Mouse (Mus musculus): Measurements from ENCODE around the gene Tcf7l1.
A peak's percentile ranks its signal among the peaks of the same experiment; 100 is the strongest.

Gene Tcf7l1

DNA sequence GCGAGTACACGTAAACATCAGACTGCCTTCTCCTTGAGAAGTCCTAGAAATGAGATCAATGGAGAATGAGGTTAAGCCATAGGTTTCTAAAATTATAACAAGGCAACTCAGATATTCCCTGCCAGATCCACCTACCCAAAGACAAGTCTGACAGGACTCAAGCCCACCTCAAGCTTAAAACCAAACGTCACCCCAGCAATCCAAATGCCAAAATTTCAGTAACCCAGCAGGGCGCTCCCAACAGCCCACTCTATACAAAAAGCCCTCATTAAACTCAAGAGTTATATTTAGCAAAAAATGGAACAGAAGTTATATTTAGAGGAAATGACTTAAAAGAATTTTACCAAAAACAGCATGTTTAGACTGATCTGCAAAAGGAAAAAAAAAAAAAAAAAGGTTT, 5.3 kb downstream of the Tcf7l1 start:
- DNase-seq: no peak

DNA sequence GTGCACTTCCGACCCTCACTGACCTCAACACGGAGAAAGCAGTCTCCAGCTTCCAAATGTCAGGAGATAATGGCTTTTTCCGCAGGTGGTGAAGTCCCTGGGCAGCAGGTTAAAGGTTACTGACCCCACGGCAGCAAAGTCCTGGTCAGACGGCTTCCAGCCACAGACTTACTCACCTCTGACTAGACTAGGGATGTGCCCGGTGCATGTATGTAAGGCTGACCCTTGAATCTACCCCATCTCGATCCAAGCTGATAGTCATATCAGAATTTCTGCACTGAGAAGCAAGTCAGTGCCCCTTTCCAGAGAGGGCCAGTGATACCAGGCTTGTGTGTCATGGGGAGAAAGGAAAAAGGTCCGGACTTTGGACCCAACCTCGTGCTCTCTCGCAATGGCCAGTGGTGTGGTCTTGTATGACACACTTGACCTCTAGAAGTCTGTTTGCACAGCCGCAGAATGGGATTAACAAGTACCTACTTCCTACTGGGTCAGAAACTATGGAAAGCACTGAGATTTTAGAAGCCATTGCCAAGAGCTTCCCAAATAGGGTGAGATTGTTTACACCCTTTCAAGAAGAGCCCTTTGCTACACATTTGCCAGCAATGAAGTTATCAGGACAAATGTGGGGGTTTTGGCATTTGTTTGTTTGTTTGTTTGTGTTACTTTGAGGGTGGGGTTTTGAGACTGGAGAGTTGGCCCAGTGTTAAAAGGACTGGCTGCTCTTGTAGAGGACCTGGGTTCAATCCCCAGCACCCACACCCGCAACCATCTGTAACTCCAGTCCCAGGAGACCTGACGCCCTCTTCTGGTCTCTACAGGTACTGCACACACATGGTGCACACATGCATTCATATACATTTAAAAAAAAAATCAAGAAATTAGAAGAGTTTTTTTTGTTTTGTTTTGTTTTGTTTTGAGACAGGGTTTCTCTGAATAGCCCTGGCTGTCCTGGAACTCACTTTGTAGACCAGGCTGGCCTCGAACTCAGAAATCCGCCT, 10.0 kb downstream of the Tcf7l1 start:
- no peak for DNase-seq

DNA sequence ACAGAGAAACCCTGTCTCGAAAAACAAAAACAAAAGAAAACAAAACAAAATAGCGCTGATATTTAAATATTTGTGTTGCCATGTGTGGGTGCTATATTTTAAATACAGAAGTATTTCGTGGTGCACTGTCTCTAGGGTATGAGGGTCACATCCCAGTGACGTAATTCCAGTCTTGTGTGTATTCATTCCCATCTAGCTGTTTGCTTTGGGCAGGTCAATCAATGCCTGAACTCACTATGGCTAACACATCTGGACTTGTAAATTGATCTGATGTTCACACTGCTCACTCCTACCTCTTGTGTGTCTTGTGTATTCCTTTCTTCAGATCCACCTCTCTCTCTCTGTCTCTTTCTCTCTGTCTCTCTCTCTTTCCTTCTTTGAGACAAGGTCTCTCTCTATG, 11.8 kb downstream of the Tcf7l1 start:
- no peak for DNase-seq

DNA sequence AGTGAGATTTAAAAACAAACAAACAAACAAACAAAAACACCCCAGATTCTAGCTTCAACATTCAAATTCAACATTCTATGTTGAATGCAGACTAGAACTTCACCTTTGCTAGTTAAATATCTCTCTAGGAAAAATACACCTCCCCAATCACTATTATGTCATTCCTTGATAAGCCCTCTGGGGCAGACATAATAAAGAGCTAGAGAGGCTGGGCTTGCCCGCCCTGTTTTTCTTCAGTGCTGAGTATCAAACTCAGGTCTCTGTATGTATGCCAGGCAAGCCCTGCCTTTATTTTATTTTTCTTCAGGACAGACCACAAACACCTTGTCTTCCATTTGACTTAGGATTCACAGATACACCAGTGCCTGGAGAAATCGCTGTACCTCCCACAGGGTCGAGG, 14.8 kb downstream of the Tcf7l1 start:
- no peak for DNase-seq

DNA sequence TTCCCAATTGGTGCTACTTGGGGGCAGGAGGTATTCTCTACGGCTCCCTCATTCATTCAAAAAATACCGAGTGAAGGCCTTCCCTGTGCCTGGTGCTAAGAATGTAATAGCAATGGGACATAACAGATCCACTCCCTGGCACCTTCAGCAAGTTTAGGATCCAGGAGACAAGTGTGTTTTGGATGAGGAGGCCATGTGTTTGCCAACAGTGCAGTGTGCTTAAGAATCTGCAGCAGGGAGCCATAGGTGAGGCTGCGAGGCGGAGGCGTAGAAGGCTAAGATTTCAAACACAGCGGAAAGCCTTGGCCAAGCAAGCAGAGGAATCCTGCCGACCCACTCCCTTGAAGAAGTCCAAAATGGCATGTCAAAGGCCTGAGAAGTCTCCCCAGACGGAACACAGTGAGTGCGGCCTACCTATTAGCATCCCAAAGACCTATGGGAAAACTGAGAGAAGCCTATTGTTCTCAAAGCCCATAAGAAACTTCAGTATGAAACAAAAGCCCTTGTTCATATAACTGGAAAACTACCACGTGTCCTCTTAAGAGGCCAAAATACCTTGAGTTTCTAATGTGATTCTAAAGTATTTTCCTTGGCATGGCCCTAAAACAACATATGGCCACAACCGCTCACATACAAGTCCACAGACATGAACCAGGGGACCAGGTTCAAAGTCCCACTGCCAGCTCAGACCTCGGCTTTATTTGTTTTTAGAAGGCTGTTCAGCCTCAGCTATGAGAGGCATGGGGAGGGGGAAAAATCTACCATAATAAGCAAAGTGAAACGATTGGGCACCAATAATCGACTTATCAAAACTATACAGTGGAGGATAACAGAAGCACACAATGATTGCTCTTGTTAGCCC, 18.9 kb downstream of the Tcf7l1 start:
- DNase-seq: no peak

DNA sequence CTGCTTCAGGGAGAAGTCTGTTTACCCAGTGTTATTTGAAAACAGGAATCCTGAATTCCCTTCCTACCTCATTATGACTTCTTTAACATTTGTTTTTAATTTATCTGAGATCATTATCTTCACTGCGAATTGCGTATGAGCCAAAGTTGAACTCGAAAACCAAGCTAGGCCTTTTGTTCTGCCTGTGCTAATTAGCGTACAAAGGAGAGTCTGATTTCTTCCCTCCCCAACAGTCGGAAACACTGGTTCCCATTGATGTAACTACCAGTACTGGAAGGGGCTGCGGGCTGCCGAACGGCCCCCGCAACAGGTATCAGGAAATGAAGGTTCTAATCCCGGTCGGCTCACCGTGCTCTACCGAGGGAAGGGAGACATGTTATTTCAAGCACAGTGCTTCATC, 19.7 kb downstream of the Tcf7l1 start:
- no peak for DNase-seq

DNA sequence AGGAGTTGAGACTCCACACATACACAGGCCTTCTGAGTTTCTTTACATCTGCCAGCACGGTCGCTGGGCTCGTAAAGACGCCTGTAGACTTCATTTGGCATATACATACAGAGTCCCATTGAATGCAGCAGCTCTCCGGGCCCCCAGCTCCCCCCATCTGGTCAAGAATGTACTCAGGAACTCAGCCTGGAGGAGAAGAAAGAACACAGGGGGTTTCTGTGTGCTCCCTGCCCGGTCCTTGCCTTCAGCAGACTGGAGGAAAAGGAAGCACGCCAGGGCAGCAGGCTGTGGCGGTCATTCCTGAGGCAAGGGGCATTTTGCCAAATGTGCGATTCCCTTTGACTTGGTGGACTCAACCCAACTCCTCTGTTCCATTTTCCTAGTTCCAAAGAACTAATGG, 20.2 kb downstream of the Tcf7l1 start:
- no peak for DNase-seq

DNA sequence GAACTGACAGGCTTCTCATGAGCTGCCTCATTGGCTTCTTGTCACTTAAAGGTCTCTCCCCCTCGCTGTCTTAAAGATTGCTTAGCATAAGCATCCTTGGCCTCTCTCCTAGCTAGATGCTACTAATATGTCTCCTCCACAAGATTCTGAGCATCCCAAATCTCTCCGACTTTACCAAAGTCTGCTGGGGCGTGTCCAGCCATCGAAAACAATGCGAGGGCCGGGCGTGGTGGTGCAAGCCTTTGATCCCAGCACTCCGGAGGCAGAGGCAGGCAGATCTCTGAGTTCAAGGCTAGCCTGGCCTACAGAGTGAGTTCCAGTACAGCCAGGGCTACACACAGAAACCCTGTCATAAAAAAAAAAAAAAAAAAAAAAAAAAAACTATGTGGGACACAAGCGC, 21.0 kb downstream of the Tcf7l1 start:
- no peak for DNase-seq

DNA sequence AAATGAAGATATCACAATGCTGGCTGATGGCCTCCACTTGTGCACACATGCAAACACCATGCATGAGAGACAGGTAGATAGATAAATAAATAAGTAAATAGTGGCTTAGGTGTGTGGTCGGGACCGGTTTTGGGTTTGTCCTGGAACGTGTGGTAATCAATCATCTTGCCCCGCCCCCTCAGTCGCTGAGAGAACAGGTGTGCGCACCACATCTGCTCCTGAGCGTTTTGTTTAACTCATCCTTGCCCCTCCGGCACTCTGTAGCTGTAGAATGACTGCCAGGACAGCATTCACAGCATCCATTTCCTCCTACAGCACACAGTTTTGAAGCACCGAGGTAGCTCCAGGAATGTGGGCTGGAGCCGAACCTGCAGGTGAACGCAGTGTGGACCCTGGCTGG, 25.4 kb downstream of the Tcf7l1 start:
- no peak for DNase-seq

DNA sequence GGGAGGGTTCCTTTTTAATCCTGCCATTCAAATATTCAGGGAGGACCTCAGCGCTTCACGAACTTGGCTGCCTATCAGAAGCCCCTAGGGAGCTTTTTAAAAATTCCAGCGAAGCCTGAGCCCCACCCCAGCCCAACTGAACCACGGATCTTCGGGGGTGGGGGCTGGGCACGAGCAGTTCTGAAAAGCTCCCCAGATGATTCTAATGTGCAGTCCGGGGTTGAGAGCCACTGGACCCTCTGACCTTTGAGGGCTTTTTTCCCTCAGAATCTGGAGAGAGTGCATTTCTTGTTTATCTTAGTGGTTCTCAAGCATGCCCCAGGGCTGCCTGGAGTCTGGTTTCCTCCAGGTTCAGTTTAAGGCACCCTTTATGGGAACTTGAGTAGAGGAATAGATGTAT, 27.4 kb downstream of the Tcf7l1 start:
- DNase-seq: peak; percentile 59

DNA sequence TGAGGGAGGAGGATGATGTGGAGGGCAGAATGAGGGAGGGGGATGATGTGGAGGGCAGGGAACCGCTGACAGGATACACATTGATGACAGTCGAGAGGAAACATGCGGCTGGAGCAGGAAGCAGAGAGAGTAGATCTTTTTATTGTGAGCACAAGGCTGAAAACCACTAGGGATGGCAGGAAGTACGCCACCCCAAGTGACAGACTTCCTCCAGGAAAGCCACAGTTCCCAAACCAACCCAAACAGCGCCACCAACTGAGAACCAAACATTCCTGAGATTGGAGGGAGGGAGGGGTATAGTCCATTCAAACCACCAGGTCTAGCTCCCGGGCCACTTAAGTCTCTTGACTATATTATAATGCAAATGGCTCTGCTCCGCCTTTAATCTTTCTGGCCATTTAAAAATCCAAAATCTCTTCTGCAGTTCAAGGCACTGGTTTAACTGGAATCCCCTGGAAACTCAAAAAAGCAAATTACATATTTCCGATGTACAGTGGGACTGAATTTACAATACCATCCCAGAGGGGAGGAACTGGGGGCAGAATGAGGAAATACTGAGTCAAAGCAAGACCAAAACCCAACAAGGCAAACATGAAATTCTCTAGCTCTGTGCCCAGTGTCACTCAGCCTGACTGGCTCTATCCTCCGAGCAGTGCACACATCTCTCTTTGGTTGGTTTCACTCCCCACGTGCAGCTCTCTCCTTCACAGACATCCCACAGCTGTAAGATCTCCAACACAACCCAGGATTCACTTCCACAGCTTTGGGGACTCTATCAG, 30.6 kb downstream of the Tcf7l1 start:
- DNase-seq: no peak

DNA sequence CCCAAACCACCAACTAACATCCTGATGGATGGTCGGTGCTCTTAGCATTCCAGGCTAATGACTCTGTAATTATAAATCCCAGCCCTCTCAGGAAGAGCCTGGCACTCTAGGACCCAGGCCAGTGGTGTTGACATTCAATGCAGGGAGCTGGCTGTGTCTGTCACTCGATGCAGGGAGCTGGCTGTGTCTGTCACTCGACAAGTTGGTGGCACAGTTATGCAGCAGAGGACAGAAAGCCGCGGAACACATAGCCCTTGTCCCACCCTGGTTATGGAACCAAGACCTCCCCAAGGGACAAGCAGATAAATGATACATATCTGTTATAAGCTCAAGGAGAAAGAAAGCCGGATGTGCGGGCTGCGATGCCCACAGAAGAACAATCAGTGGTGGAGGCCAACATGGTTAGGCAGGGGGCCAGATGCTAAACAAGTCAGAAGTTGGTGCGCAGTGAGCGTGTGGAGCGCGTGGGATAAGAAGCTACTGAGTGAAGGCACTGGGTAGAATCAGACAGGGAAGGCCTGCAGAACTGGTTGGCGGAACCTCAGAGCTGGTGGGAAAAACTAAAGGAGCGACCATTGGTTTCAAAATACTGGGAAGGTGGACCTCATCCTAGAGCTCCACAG, 33.7 kb downstream of the Tcf7l1 start:
- DNase-seq: no peak

DNA sequence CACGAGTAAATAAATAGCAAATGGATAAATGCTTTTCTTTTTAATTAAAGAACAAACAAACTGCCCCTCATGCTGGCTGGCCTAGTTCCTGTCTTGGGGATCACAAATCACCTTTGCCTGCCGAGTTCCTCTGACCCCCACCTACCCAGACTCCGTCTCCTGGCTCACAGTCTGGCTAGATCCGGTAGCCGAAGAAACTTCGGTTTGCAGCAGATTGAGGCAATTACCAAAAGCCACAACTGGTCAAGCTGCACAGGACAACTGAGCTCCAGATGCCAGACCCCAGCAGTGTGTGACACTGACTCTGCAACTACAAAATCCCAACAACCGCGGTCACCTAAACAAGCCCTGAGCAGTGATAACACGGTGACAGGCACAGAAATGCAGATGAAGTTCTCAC, 34.8 kb downstream of the Tcf7l1 start:
- DNase-seq: no peak

DNA sequence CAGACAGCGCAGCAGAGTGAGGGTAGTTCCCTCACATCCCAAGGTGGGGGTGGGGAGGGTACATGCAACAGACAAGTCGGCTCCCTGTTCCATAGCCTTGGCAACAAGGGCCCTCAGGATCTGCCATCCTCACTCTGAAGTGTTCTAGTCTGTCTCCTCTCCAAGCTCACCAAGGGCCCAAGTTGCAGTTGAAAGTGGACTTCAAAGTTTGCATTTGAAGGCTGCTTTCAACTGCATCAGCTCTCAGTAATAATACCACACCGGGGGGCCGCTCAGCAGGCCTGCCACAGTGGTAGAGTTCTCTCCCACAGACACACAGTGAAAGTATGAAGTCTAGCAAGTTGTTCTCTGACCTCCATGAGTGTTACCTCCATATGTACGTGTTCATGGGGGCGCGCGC, 35.3 kb downstream of the Tcf7l1 start:
- no peak for DNase-seq

DNA sequence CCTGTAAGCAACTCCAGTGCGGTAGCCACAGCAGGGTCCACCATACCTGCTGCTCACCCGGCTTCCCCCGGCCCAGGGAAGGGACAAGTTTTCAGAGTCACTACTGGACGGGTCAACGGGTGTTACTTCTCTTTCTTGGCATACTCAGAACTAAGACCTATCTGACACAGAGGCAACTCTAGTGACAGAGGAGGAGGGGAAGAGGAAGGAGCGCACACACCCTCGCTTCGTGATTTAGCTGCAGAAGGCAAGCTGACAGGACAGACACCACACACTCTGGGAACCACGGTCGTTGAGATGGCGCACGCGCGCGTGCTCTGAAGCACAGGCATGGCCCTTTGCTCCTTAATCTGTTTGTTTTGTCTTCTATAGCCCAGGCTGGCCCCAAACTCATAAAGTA, 36.2 kb downstream of the Tcf7l1 start:
- DNase-seq: no peak

DNA sequence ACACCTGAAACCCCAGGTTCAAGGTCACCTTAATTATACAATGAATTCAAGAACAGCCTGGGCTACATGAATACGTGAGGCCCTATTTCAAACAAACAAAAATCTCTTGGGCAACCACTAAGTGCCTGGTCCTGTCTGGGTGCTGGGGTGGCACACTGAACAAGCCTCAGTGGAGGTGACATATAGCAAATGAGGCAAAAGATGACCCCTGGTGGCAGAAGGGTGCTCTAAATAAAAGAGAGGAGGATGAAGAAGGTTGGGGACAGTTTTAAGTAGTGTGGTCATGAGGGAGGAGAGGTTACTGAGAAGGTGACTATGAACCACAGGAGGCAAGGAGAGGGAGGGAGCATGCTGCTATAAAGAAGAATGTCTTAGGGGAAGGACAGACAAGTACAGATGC, 37.8 kb downstream of the Tcf7l1 start:
- no peak for DNase-seq

DNA sequence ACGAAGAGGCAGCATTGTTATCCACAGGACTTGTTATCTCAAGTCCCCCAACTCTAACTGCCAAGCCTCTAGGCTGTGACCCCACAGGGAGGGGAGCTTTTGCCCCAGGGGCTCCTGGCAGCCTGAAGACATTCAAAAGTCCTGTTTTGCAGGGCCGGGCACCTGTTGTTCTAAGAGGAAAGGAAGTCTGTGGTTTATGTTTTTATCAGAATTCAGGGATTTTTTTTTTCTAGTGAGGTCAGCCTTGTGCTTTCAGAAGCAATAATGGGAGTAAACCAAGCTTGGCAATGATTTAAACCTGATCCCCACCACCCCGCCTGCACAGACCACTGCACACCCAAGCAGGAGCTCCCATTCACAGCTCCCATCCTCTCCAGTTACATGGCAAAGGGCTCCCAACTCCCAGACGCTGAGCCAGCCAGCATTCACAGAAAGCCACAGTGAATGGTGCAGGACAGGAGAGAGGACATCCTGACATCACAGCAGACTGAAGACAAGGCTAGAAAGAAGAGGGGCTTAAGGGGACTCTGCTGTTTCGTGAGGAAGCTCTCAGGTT, 40.1 kb downstream of the Tcf7l1 start:
- no peak for DNase-seq

DNA sequence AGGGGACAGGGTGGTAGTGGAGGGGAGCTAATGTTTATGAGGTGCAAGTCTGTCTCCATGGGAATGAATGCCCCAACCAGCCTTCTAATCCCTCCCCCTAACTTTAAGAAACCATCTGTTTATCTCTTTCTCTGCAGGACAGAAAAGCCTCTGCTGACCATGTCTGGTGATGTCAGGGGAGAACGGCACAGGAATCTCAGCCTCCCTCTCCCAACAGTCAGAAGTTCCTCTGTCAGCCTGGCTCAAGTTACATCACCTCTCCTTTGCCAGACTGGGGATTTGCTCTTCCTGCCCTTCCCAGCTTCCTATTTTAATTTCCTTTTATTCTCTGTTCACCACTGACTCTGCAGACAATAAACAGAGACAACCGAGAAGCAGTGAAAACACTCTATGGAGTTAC, 40.6 kb downstream of the Tcf7l1 start:
- no peak for DNase-seq

DNA sequence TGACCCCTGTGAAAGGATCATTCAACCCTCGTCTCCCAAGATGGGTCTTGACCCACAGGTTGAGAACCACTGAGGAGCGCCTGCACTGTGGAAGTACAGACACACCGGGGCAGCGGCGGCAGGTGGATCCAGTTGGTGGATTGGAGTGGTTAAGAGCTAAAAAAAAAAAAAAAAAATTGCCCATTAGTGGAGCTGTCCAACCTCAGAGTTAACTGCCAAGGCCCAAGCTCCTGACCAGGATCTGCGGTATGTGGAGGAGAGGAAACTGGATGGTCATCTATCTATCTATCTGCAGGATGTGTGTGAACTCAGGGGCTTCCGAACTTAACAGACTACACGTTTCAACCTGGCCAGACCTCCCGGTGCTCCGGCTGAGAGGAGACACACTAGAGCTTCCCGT, 41.2 kb downstream of the Tcf7l1 start:
- no peak for DNase-seq

DNA sequence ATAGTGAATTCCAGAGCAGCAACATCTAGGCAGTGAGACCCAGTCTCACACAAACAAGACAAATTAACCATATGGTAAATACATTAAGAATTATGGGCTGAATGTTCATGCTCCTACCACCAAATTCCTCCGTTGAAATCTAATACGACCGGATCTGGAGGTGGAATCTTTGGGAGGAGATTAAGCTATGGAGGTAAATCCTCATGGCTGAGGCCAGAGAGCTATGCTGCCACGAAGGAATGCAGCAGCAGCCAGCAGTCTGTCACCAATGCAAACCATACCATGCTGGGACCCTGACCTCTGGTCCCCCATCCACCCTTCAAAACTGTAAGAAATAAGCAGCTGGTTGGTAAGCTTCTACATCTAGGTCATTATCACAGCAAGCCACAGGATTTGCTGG, 41.9 kb downstream of the Tcf7l1 start:
- DNase-seq: no peak

DNA sequence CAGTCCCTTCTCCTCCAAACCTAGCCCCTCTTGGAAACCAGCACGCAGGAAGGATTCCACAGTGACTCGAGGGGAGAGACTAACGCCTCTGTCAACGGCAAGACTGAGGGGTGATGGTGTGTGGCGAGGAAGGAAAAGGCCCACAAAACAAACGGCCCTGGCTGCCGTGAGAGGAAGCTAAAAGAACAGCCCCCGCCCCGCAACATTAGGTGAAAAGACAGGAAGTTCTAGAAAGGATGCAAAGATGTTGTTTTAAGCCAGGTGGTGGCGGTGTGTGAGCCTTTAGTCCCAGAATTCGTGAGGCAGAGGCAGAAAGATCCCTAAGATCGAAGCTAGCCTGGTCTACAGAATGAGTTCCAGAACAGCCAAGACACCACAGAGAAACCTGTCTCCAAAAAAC, 43.3 kb downstream of the Tcf7l1 start:
- no peak for DNase-seq

DNA sequence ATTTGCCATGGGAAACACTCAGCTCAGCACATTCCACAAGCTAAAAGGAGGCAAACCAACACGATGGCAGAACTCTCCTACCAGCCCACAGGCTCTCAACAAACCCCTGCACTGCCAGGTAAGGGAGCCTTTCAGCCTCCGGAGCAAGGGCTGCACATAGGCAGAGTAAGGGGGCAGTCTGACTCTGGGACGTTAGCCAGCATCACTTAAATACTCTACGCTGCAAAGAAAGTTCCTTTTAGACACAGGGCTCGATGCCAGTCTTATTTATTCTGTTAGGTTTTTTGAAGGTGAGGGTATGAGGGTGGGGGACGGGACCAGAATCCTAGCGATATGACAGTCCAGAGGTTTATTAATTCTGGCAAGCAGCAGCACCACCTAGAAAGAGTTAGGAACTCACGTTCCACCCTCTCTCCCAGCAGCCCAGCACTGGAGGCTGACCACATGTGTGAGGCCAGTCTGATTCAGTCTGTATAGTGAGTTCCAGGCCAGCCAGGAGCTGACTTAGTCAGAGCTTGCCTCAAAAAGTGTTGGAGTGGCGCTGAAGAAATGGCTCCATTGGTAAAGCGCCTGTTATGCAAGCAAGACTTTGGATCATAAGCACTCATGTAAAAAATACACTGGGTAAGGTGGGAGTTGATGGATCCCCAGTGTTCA, 44.8 kb downstream of the Tcf7l1 start:
- no peak for DNase-seq
